Mouse (Mus musculus) forebrain, embryonic 15.5 days (tissue): ENCODE results near the gene Wdr31. TPM values are rescaled to one million over a fixed set of nuclear protein-coding genes. Genes with fewer than 3 reads are reported as not detected.

Source experiments
- ATAC-seq: fragments of 200-750 bp; cut with Nextera tagmentation; replicated peaks from 2 replicates; pipeline ENCODE4 v1.8.0; 2017; ENCODE audit warnings: mild to moderate bottlenecking, moderate TSS enrichment, moderate library complexity
- H3K27ac ChIP-seq: fragments of 300-500 bp; sonication (generic); replicated peaks from 2 replicates; pipeline ENCODE4 v1.5.1; 2015; ENCODE audit warnings: mild to moderate bottlenecking, inconsistent platforms
- H3K27me3 ChIP-seq: fragments of 300-500 bp; sonication (generic); 2 replicates; pipeline ENCODE4 v1.6.1; 2015; ENCODE audit warnings: inconsistent platforms
- H3K36me3 ChIP-seq: fragments of 300-500 bp; sonication (generic); 2 replicates; pipeline ENCODE4 v1.6.1; 2015; ENCODE audit warnings: mild to moderate bottlenecking, inconsistent platforms
- H3K4me1 ChIP-seq: fragments of 300-500 bp; sonication (generic); 2 replicates; pipeline ENCODE4 v1.6.1; 2015; ENCODE audit warnings: inconsistent platforms
- H3K4me2 ChIP-seq: fragments of 300-500 bp; sonication (generic); replicated peaks from 2 replicates; pipeline ENCODE4 v1.6.1; 2015; ENCODE audit warnings: mild to moderate bottlenecking, inconsistent platforms
- H3K4me3 ChIP-seq: fragments of 300-500 bp; sonication (generic); 2 replicates; pipeline ENCODE4 v1.5.1; 2015; ENCODE audit warnings: mild to moderate bottlenecking, inconsistent platforms
- H3K9ac ChIP-seq: fragments of 300-500 bp; sonication (generic); replicated peaks from 2 replicates; pipeline ENCODE4 v1.6.1; 2015; ENCODE audit warnings: mild to moderate bottlenecking, inconsistent platforms
- H3K9me3 ChIP-seq: fragments of 300-500 bp; sonication (generic); 2 replicates; pipeline ENCODE4 v1.6.1; 2016; ENCODE audit warnings: inconsistent platforms
- WGBS: fragments of 180-500 bp; shearing (Covaris S2); methylation state at CpG from one replicate; pipeline ENCODE4 v1.1.7; 2015; ENCODE audit warnings: mixed read lengths; 5-methylcytosine and 5-hydroxymethylcytosine counted together
- polyA plus RNA-seq: library from polyadenylated mRNA; unstranded; fragments of >200 nt; fragmentation: Nextera tagmentation; extraction: Ambion mirVana; gene quantifications from 2 replicates; pipeline ENCODE4 v1.2.1, GENCODE M21; 2015

Wdr31 gene
- polyA plus RNA-seq, 1 experiment from 2014 or later: 11.5 TPM

DNA sequence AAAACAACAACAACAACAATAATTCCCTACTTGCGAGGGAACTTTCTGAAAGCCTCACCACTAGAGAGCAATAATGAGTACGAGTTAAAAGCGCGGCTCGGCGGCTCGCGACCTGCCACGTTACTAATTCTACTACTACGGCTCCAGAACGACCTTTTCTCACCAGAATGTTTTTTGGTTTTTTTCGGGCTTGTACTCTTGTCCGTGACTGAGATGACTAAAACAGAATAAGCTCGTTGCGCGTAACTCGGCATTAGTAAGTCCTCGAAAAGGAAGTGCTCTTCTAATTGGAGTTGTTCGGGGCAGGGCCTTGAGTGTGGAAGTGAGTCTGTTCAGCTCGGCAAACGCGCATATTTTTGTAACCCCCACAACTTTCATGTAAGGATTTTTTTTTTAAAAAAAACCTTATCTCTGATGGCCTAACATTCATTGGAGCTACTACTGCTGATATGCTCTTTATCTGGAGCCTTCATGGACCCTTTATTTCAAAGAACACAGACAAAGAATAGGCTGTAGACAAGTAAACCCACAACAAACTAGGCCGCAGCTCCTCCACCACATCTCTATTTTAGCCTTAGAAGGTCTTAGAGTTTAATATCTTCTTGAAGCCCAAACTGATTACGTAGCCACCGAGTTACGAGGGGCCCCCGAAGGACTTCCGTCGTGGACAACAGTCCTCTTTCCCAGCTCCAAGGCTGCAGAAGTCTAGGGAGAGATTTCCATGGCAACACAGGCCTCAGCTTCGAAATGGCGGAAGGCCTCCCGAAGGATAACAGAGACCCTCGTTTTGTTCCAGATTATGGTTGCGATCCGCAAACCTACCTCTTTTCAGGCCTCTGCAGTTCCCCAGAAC lies 62.7 kb downstream of the Wdr31 start:
- 0% methylated on average over 35 of the region's 35 CpGs for WGBS
- Histone ChIP-seq H3K9ac (peak overlapping the region; percentile 64), H3K27ac (peak overlapping the region; percentile 67), H3K4me2 (peak overlapping the region; percentile 46), H3K4me1 (peaks cover 44% of the 10 kb centered on the region), H3K27me3 (no peaks in the 10 kb centered on the region), H3K36me3 (peaks cover 20% of the 10 kb centered on the region), H3K9me3 (no peaks in the 10 kb centered on the region), H3K4me3 (peak overlapping the region; percentile 57)
- ATAC-seq: peak; percentile 69

DNA sequence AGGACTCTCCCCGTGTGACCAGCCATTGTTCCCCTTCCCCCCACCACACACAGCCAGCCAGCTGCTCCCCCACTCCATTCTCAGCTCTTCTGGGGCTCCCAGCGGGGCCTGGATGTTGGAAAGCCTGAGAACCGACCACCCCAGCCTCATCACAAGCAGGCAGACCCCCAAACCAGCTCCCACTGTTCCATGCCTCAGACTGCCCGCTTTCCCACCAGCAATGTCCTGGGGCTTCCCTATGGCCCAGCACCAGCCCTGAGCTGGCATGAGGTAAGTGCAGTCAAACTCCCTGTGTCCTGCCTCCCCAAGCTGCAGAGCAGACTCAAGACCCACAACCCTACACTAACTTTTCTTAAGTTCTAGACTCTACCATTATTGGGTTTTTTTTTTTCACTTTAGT lies 64.6 kb downstream of the Wdr31 start:
- no peak for ATAC-seq
- Histone ChIP-seq H3K27me3 (no peaks in the 10 kb centered on the region), H3K9ac (no peak overlapping the region), H3K4me1 (peaks cover 44% of the 10 kb centered on the region), H3K4me2 (no peak overlapping the region), H3K4me3 (no peak overlapping the region), H3K36me3 (peaks cover 22% of the 10 kb centered on the region), H3K9me3 (no peaks in the 10 kb centered on the region), H3K27ac (no peak overlapping the region)
- 81% methylated on average over 4 of the region's 4 CpGs for WGBS

DNA sequence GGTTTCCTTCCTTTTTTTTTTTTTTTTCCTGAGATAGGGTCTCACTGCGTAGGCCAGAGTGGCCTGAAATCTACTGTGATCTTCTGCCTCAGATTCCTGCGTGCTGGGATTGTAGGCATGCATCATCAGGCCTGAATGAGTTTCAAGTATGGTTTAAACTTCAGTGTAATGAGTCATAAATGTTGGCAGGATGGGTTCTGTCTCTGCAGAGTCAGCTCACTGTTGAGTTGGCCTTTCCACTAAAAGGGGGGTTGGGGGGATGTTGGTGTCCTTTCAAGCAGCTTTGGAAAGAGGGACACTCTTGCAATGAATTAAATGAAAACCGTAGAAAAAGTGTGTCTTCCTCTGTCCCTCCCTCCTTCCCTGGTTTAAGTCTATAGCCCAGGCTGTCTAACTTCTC lies 71.7 kb downstream of the Wdr31 start:
- no peak overlapping the region for H3K4me3 ChIP-seq
- ATAC-seq: no peak
- no peak overlapping the region for H3K4me2 ChIP-seq
- H3K27me3 ChIP-seq: no peaks in the 10 kb centered on the region
- H3K36me3 ChIP-seq: peaks cover 81% of the 10 kb centered on the region
- over 99% methylated on average over 3 of the region's 3 CpGs for WGBS
- no peak overlapping the region for H3K27ac ChIP-seq
- H3K9ac ChIP-seq: no peak overlapping the region
- H3K9me3 ChIP-seq: no peaks in the 10 kb centered on the region
- no peaks in the 10 kb centered on the region for H3K4me1 ChIP-seq

Other genes with a start within 250 kb of the Wdr31 start
- 20.4 TPM in 2 replicates for gene Zfp37, start 239.8 kb downstream of the Wdr31 start, polyA plus RNA-seq
- 11.1 and 11.8 TPM in 2 replicates for gene Slc31a2, start 208.3 kb downstream of the Wdr31 start, polyA plus RNA-seq
- 22.8 and 23.6 TPM in 2 replicates for gene Fkbp15, start 110.3 kb downstream of the Wdr31 start, polyA plus RNA-seq
- gene Slc31a1, start 110.2 kb downstream of the Wdr31 start, polyA plus RNA-seq: 39.2 and 40.4 TPM in 2 replicates
- 104 and 125 TPM in 2 replicates for gene Cdc26, start 62.3 kb downstream of the Wdr31 start, polyA plus RNA-seq
- 17.8 and 19.5 TPM in 2 replicates for gene Prpf4, start 62.1 kb downstream of the Wdr31 start, polyA plus RNA-seq
- 0.32 TPM in 1 of 2 replicates, not detected in the other for gene Rnf183, start 35.6 kb downstream of the Wdr31 start, polyA plus RNA-seq
- 0.78 and 0.85 TPM in 2 replicates for gene Bspry, start 9.2 kb upstream of the Wdr31 start, polyA plus RNA-seq
- gene Hdhd3, start 32.6 kb upstream of the Wdr31 start, polyA plus RNA-seq: 10.8 TPM in 2 replicates
- gene Alad, start 49.0 kb upstream of the Wdr31 start, polyA plus RNA-seq: 63.3 and 64.3 TPM in 2 replicates
- 83.9 and 88.4 TPM in 2 replicates for gene Pole3, start 54.2 kb upstream of the Wdr31 start, polyA plus RNA-seq
- gene 4933430I17Rik, start 54.5 kb upstream of the Wdr31 start, polyA plus RNA-seq: 0.60 and 0.79 TPM in 2 replicates
- gene Rgs3, start 89.0 kb upstream of the Wdr31 start, polyA plus RNA-seq: 46.7 and 53.4 TPM in 2 replicates